Mouse (Mus musculus) liver, embryonic 14 days (tissue): ENCODE measurements around the gene Gm15128. TPM values are rescaled to one million over a fixed set of nuclear protein-coding genes. Genes with fewer than 3 reads are reported as not detected.

Experiments
- polyA plus RNA-seq: library from polyadenylated mRNA; depleted of rRNA; stranded (reverse); fragments of >200 nt; gene quantifications from 2 replicates; pipeline ENCODE4 v1.2.3, GENCODE M21; 2012; rRNA removed

The Gm15128 gene
- polyA plus RNA-seq = not detected in 2 replicates

GRCm38 (mm10) chrX:147765691-147766090 lies at the start of gene Gm15128:
TSS of gene Gm15128 (plus strand) at chrX:147765991.

Other genes starting within 250 kb of the Gm15128 start
- 0.25 and 0.59 TPM in 2 replicates for gene Lrch2, start 211.9 kb upstream of the Gm15128 start, polyA plus RNA-seq
- gene Gm15080, start 227.0 kb downstream of the Gm15128 start, polyA plus RNA-seq = not detected in 2 replicates